Comparison of ENCODE assay signal across 13 mouse cellular contexts in genomic region chr15:77886369-77887092, GRCm38 (mm10). TPM values are rescaled to one million over a fixed set of nuclear protein-coding genes. Genes with fewer than 3 reads are reported as not detected.
DNase-seq lines count a peak whose midpoint lies in the region; ATAC-seq and TF ChIP-seq lines count a peak whose summit lies in the region.
"Had no signal": no experiment of that assay in that cellular context is flagged by ENCODE, and none has a peak within 500 bp of the region (broad histone marks: within the 10 kb centered on the region; RNA-seq: fewer than 3 reads in every experiment).

No protein-coding gene starts in this region.

- TF ChIP-seq POLR2A in kidney, adult 2 months (IDR thresholded peaks at IDR 0.05; ENCODE audit: low read depth, low read length): no peak

- peak overlapping the region; percentile 41 for H3K27ac ChIP-seq in kidney, adult 2 months (ENCODE audit: insufficient read depth, low read depth, low read length)
- H3K27ac ChIP-seq in intestine, postnatal 0 days (ENCODE audit: low read depth, low read length): no peak overlapping the region
- no peak overlapping the region for H3K27ac ChIP-seq in heart, embryonic 11.5 days (ENCODE audit: low read depth, low read length)
- H3K27ac ChIP-seq: limb, embryonic 13.5 days; neural tube, embryonic 15.5 days had no signal

- H3K4me3 ChIP-seq in kidney, adult 2 months (ENCODE audit: insufficient read depth, low read depth, low read length): no peak overlapping the region
- no peak overlapping the region for H3K4me3 ChIP-seq in intestine, postnatal 0 days (ENCODE audit: low read depth, low read length)
- no peak overlapping the region for H3K4me3 ChIP-seq in heart, embryonic 11.5 days (ENCODE audit: low read depth, low read length)
- H3K4me3 ChIP-seq: limb, embryonic 13.5 days; neural tube, embryonic 15.5 days had no signal

- H3K4me1 ChIP-seq in kidney, adult 2 months (ENCODE audit: control insufficient read depth, insufficient read depth, low read length): peaks cover 4% of the 10 kb centered on the region; the same call in 1 of the 2 replicates
- peaks cover 12% of the 10 kb centered on the region for H3K4me1 ChIP-seq in intestine, postnatal 0 days (replicated peaks; ENCODE audit: control insufficient read depth, insufficient read depth, low read length)
- H3K4me1 ChIP-seq in heart, embryonic 11.5 days (ENCODE audit: control insufficient read depth, insufficient read depth, low read length): peaks cover 24% of the 10 kb centered on the region

- no peak overlapping the region for H3K9ac ChIP-seq in intestine, postnatal 0 days (ENCODE audit: low read depth, low read length)
- H3K9ac ChIP-seq in heart, embryonic 11.5 days (ENCODE audit: low read depth, low read length): no peak overlapping the region
- H3K9ac ChIP-seq: limb, embryonic 13.5 days; neural tube, embryonic 15.5 days had no signal

- no peak overlapping the region for H3K4me2 ChIP-seq in intestine, postnatal 0 days (replicated peaks; ENCODE audit: low read depth)
- H3K4me2 ChIP-seq in heart, embryonic 11.5 days: no peak overlapping the region
- H3K4me2 ChIP-seq: limb, embryonic 13.5 days; neural tube, embryonic 15.5 days had no signal

- no peaks in the 10 kb centered on the region for H3K9me3 ChIP-seq in intestine, postnatal 0 days (ENCODE audit: control insufficient read depth)
- no peaks in the 10 kb centered on the region for H3K9me3 ChIP-seq in heart, embryonic 11.5 days (replicated peaks; ENCODE audit: control insufficient read depth, low read length)
- H3K9me3 ChIP-seq: limb, embryonic 13.5 days; neural tube, embryonic 15.5 days had no signal

- WGBS in kidney, adult 2 months: 91% methylated on average over 4 of the region's 5 CpGs
- 91% methylated on average over 4 of the region's 5 CpGs for WGBS in intestine, postnatal 0 days
- WGBS in heart, embryonic 11.5 days (ENCODE audit: insufficient replicate concordance): 92% methylated on average over 4 of the region's 5 CpGs

- ATAC-seq in intestine, postnatal 0 days: no peak
- no peak for ATAC-seq in heart, embryonic 11.5 days (replicated peaks; ENCODE audit: insufficient number of reproducible peaks, low FRiP score, low TSS enrichment)

- peak; percentile 46 for DNase-seq in kidney, adult 2 months
- DNase-seq in kidney, adult 8-10 months: no peak
- peak; percentile 8 for DNase-seq in lung, postnatal 10 days
- no peak for DNase-seq in lung, adult 18-20 months
- DNase-seq in MEL-GATA-1-ER (ENCODE audit: extremely low read depth, low read depth): peak; percentile 38
- DNase-seq in ovary, postnatal 36 days (ENCODE audit: low spot score): no peak
- DNase-seq: cerebellum, adult 11-12 months; embryo, embryonic 11 days; lung, postnatal 4 days had no signal

- no peak for TF ChIP-seq CTCF in kidney, adult 2 months (conservative IDR thresholded peaks at IDR 0.05; ENCODE audit: insufficient read depth, insufficient read length, low read depth, low read length)
- peak; percentile 13; the same call in 1 of the 2 replicates for TF ChIP-seq CTCF in intestine, postnatal 0 days (IDR thresholded peaks at IDR 0.05; ENCODE audit: low read depth)

- no peaks in the 10 kb centered on the region for H3K36me3 ChIP-seq in kidney, adult 2 months (ENCODE audit: control insufficient read depth, insufficient read depth, low read length)
- H3K36me3 ChIP-seq in intestine, postnatal 0 days (ENCODE audit: control insufficient read depth, insufficient read depth): no peaks in the 10 kb centered on the region
- no peaks in the 10 kb centered on the region for H3K36me3 ChIP-seq in heart, embryonic 11.5 days (ENCODE audit: control insufficient read depth, insufficient read depth, low read length)
- H3K36me3 ChIP-seq: limb, embryonic 13.5 days; neural tube, embryonic 15.5 days had no signal

- H3K27me3 ChIP-seq in kidney, adult 2 months (replicated peaks; ENCODE audit: control insufficient read depth, insufficient read depth, low read length): no peaks in the 10 kb centered on the region
- H3K27me3 ChIP-seq in intestine, postnatal 0 days (replicated peaks; ENCODE audit: control insufficient read depth, insufficient read depth, low read length): no peaks in the 10 kb centered on the region
- no peaks in the 10 kb centered on the region for H3K27me3 ChIP-seq in heart, embryonic 11.5 days (ENCODE audit: control insufficient read depth, insufficient read depth, low read length)
- H3K27me3 ChIP-seq: limb, embryonic 13.5 days; neural tube, embryonic 15.5 days had no signal

RNA-seq across cellular contexts. Expression of gene Txn2, which starts 42.3 kb away (rescaled TPM):
- polyA plus RNA-seq in kidney, adult 2 months (2012; rRNA removed): 396 and 408 TPM in 2 replicates
- 165 and 173 TPM in 2 replicates for polyA plus RNA-seq in intestine, postnatal 0 days (2015; fragmentation: Nextera tagmentation; extraction: Ambion mirVana)
- polyA plus RNA-seq in heart, embryonic 11.5 days (2014; fragmentation: Nextera tagmentation; extraction: Ambion mirVana): 284 and 293 TPM in 2 replicates

RNA-seq across cellular contexts. Expression of gene Myh9, which starts 44.6 kb away (rescaled TPM):
- 57.7 and 64.1 TPM in 2 replicates for polyA plus RNA-seq in kidney, adult 2 months (2012; rRNA removed)
- 25.7 and 27.7 TPM in 2 replicates for polyA plus RNA-seq in intestine, postnatal 0 days (2015; fragmentation: Nextera tagmentation; extraction: Ambion mirVana)
- 30.4 and 31.8 TPM in 2 replicates for polyA plus RNA-seq in heart, embryonic 11.5 days (2014; fragmentation: Nextera tagmentation; extraction: Ambion mirVana)

Comparison
In these comparisons a context has a peak if more than half of its experiments do, and no peak if none do; other contexts are left out.
1. DNase-seq: peak in kidney, adult 2 months (single experiment), lung, postnatal 10 days (single experiment) and MEL-GATA-1-ER (single experiment); none in kidney, adult 8-10 months (0 of 2), lung, adult 18-20 months (0 of 2) and ovary, postnatal 36 days (single experiment).